Mouse (Mus musculus): Measurements from ENCODE around the gene Gne. TPM values are rescaled to one million over a fixed set of nuclear protein-coding genes. Genes with fewer than 3 reads are reported as not detected.
A peak's percentile ranks its signal among the peaks of the same experiment; 100 is the strongest.

Gene Gne
- polyA plus RNA-seq, 1 experiment from 2014 or later = 47.9 TPM

GRCm38 (mm10) chr4:44022766-44023165 is 61.2 kb downstream of the Gne start:
- no peak for ATAC-seq (ENCODE audit: low read depth)
- H3K9ac ChIP-seq (ENCODE audit: low read length) = no peak overlapping the region
- H3K9me3 ChIP-seq (ENCODE audit: control insufficient read depth, low read length) = no peaks in the 10 kb centered on the region
- no peak overlapping the region for H3K27ac ChIP-seq (ENCODE audit: low read length)
- peaks cover 45% of the 10 kb centered on the region for H3K36me3 ChIP-seq (ENCODE audit: control insufficient read depth, insufficient read depth, low read length)
- H3K4me1 ChIP-seq (replicated peaks; ENCODE audit: control insufficient read depth, insufficient read depth, low read length) = no peaks in the 10 kb centered on the region
- WGBS = 94% methylated on average over 11 of the region's 11 CpGs
- no peak overlapping the region for H3K4me2 ChIP-seq (ENCODE audit: low read depth, low read length)
- H3K4me3 ChIP-seq (ENCODE audit: low read length) = no peak overlapping the region
- no peaks in the 10 kb centered on the region for H3K27me3 ChIP-seq (ENCODE audit: control insufficient read depth, insufficient read depth, low read depth, low read length)

- H3K4me2 ChIP-seq (ENCODE audit: low read depth, low read length) = no peak overlapping the region
- no peak overlapping the region for H3K4me3 ChIP-seq (ENCODE audit: low read length)
- 74% methylated on average over 4 of the region's 4 CpGs for WGBS
- no peaks in the 10 kb centered on the region for H3K9me3 ChIP-seq (ENCODE audit: control insufficient read depth, low read length)
- no peak overlapping the region for H3K27ac ChIP-seq (ENCODE audit: low read length)
- ATAC-seq (ENCODE audit: low read depth) = no peak
- no peaks in the 10 kb centered on the region for H3K27me3 ChIP-seq (ENCODE audit: control insufficient read depth, insufficient read depth, low read depth, low read length)
- peaks cover 40% of the 10 kb centered on the region for H3K36me3 ChIP-seq (ENCODE audit: control insufficient read depth, insufficient read depth, low read length)
- H3K4me1 ChIP-seq (replicated peaks; ENCODE audit: control insufficient read depth, insufficient read depth, low read length) = no peaks in the 10 kb centered on the region
- H3K9ac ChIP-seq (ENCODE audit: low read length) = no peak overlapping the region
These were observed 61.7 kb downstream of the Gne start for GRCm38 (mm10) chr4:44022323-44022722.

- Histone ChIP-seq H3K27me3 (ENCODE audit: control insufficient read depth, insufficient read depth, low read depth, low read length) (no peaks in the 10 kb centered on the region), H3K27ac (ENCODE audit: low read length) (no peak overlapping the region), H3K4me3 (ENCODE audit: low read length) (no peak overlapping the region), H3K4me2 (ENCODE audit: low read depth, low read length) (no peak overlapping the region), H3K9me3 (ENCODE audit: control insufficient read depth, low read length) (no peaks in the 10 kb centered on the region), H3K4me1 (replicated peaks; ENCODE audit: control insufficient read depth, insufficient read depth, low read length) (peaks cover 19% of the 10 kb centered on the region), H3K9ac (ENCODE audit: low read length) (no peak overlapping the region), H3K36me3 (ENCODE audit: control insufficient read depth, insufficient read depth, low read length) (peaks cover 17% of the 10 kb centered on the region)
- 88% methylated on average over 12 of the region's 12 CpGs for WGBS
- no peak for ATAC-seq (ENCODE audit: low read depth)
These were observed 67.2 kb downstream of the Gne start for GRCm38 (mm10) chr4:44016791-44017190.

- Histone ChIP-seq H3K9ac (ENCODE audit: low read length) (peak overlapping the region; percentile 8; the same call in 1 of the 2 replicates), H3K9me3 (ENCODE audit: control insufficient read depth, low read length) (no peaks in the 10 kb centered on the region), H3K27ac (ENCODE audit: low read length) (no peak overlapping the region), H3K36me3 (ENCODE audit: control insufficient read depth, insufficient read depth, low read length) (peaks cover 14% of the 10 kb centered on the region), H3K4me2 (ENCODE audit: low read depth, low read length) (no peak overlapping the region), H3K4me3 (ENCODE audit: low read length) (no peak overlapping the region), H3K27me3 (ENCODE audit: control insufficient read depth, insufficient read depth, low read depth, low read length) (no peaks in the 10 kb centered on the region), H3K4me1 (replicated peaks; ENCODE audit: control insufficient read depth, insufficient read depth, low read length) (peaks cover 19% of the 10 kb centered on the region)
- ATAC-seq (ENCODE audit: low read depth) = no peak
- WGBS = 87% methylated on average over 4 of the region's 4 CpGs
These were observed 67.9 kb downstream of the Gne start for GRCm38 (mm10) chr4:44016071-44016470.

- peak overlapping the region; percentile 96 for H3K4me2 ChIP-seq (ENCODE audit: low read depth, low read length)
- WGBS = 19% methylated on average over 11 of the region's 11 CpGs
These were observed 70.4 kb downstream of the Gne start for GRCm38 (mm10) chr4:44013391-44014070.

GRCm38 (mm10) chr4:44012376-44013367 is 71.3 kb downstream of the Gne start:
- Histone ChIP-seq H3K36me3 (ENCODE audit: control insufficient read depth, insufficient read depth, low read length) (no peaks in the 10 kb centered on the region), H3K4me2 (ENCODE audit: low read depth, low read length) (peak overlapping the region; percentile 96), H3K4me1 (replicated peaks; ENCODE audit: control insufficient read depth, insufficient read depth, low read length) (peaks cover 19% of the 10 kb centered on the region), H3K9me3 (ENCODE audit: control insufficient read depth, low read length) (no peaks in the 10 kb centered on the region), H3K4me3 (ENCODE audit: low read length) (peak overlapping the region; percentile 99), H3K27me3 (ENCODE audit: control insufficient read depth, insufficient read depth, low read depth, low read length) (no peaks in the 10 kb centered on the region), H3K9ac (ENCODE audit: low read length) (peak overlapping the region; percentile 98), H3K27ac (ENCODE audit: low read length) (peak overlapping the region; percentile 84)
- peak; percentile 99 for ATAC-seq (ENCODE audit: low read depth)
- WGBS = under 1% methylated on average over 77 of the region's 77 CpGs

More at GRCm38 (mm10) chr4:44013391-44014070, 70.4 kb downstream of the Gne start:
- Histone ChIP-seq H3K9ac (ENCODE audit: low read length) (peak overlapping the region; percentile 98), H3K4me1 (replicated peaks; ENCODE audit: control insufficient read depth, insufficient read depth, low read length) (peaks cover 19% of the 10 kb centered on the region), H3K4me3 (ENCODE audit: low read length) (peak overlapping the region; percentile 99), H3K9me3 (ENCODE audit: control insufficient read depth, low read length) (no peaks in the 10 kb centered on the region), H3K36me3 (ENCODE audit: control insufficient read depth, insufficient read depth, low read length) (no peaks in the 10 kb centered on the region), H3K27ac (ENCODE audit: low read length) (no peak overlapping the region), H3K27me3 (ENCODE audit: control insufficient read depth, insufficient read depth, low read depth, low read length) (no peaks in the 10 kb centered on the region)
- ATAC-seq (ENCODE audit: low read depth) = no peak

- Histone ChIP-seq H3K36me3 (ENCODE audit: control insufficient read depth, insufficient read depth, low read length) (no peaks in the 10 kb centered on the region), H3K4me2 (ENCODE audit: low read depth, low read length) (peak overlapping the region; percentile 96), H3K4me1 (replicated peaks; ENCODE audit: control insufficient read depth, insufficient read depth, low read length) (peaks cover 19% of the 10 kb centered on the region), H3K27me3 (ENCODE audit: control insufficient read depth, insufficient read depth, low read depth, low read length) (no peaks in the 10 kb centered on the region), H3K9ac (ENCODE audit: low read length) (peak overlapping the region; percentile 67), H3K9me3 (ENCODE audit: control insufficient read depth, low read length) (no peaks in the 10 kb centered on the region), H3K4me3 (ENCODE audit: low read length) (peak overlapping the region; percentile 99), H3K27ac (ENCODE audit: low read length) (peak overlapping the region; percentile 84; the same call in 1 of the 2 replicates)
- no peak for ATAC-seq (ENCODE audit: low read depth)
- 74% methylated on average over 3 of the region's 3 CpGs for WGBS
These were observed 72.2 kb downstream of the Gne start for GRCm38 (mm10) chr4:44011799-44012198.

GRCm38 (mm10) chr4:44010893-44011292 is 73.1 kb downstream of the Gne start:
- Histone ChIP-seq H3K4me1 (replicated peaks; ENCODE audit: control insufficient read depth, insufficient read depth, low read length) (peaks cover 19% of the 10 kb centered on the region), H3K36me3 (ENCODE audit: control insufficient read depth, insufficient read depth, low read length) (no peaks in the 10 kb centered on the region), H3K27ac (ENCODE audit: low read length) (no peak overlapping the region), H3K9me3 (ENCODE audit: control insufficient read depth, low read length) (no peaks in the 10 kb centered on the region), H3K4me2 (ENCODE audit: low read depth, low read length) (no peak overlapping the region), H3K27me3 (ENCODE audit: control insufficient read depth, insufficient read depth, low read depth, low read length) (no peaks in the 10 kb centered on the region), H3K4me3 (ENCODE audit: low read length) (no peak overlapping the region), H3K9ac (ENCODE audit: low read length) (no peak overlapping the region)
- no peak for ATAC-seq (ENCODE audit: low read depth)
- WGBS = 45% methylated on average over 2 of the region's 2 CpGs

- Histone ChIP-seq H3K4me2 (ENCODE audit: low read depth, low read length) (no peak overlapping the region), H3K4me1 (replicated peaks; ENCODE audit: control insufficient read depth, insufficient read depth, low read length) (peaks cover 19% of the 10 kb centered on the region), H3K27ac (ENCODE audit: low read length) (no peak overlapping the region), H3K36me3 (ENCODE audit: control insufficient read depth, insufficient read depth, low read length) (no peaks in the 10 kb centered on the region), H3K27me3 (ENCODE audit: control insufficient read depth, insufficient read depth, low read depth, low read length) (no peaks in the 10 kb centered on the region), H3K4me3 (ENCODE audit: low read length) (no peak overlapping the region), H3K9ac (ENCODE audit: low read length) (no peak overlapping the region), H3K9me3 (ENCODE audit: control insufficient read depth, low read length) (no peaks in the 10 kb centered on the region)
- ATAC-seq (ENCODE audit: low read depth) = no peak
- 97% methylated on average over 1 of the region's 1 CpGs for WGBS
These were observed 73.8 kb downstream of the Gne start for GRCm38 (mm10) chr4:44010176-44010575.
